Mouse (Mus musculus) megakaryocyte-erythroid progenitor cell, adult 5-6 weeks (primary cell): ENCODE results near the gene Mapk6. TPM values are rescaled to one million over a fixed set of nuclear protein-coding genes. Genes with fewer than 3 reads are reported as not detected.
A peak's percentile ranks its signal among the peaks of the same experiment; 100 is the strongest.
"Not testable (repeated sequence)": the region's sequence is repeated elsewhere in the genome, so short reads cannot be mapped to it uniquely, and the experiment has no call there.

Experiments used
- ATAC-seq: replicated peaks from 2 replicates; pipeline ENCODE4 v1.8.0; 2016; ENCODE audit warnings: mild to moderate bottlenecking, inconsistent platforms; ENCODE audit not compliant: severe bottlenecking, poor library complexity, low FRiP score, low TSS enrichment
- total RNA-seq, 2 experiments: library from RNA; stranded (forward) in 1 of 2; stranded (reverse) in 1 of 2; fragments of 200-1000, 215-1000 nt in 1 of 2; fragments of >200 nt in 1 of 2; fragmentation: Nextera tagmentation in 1 of 2; gene quantifications; 2 replicates each; pipeline ENCODE4 v1.2.3; 2014 to 2017

Mapk6 gene
- total RNA-seq, 2 experiments from 2014 or later = 28.6 to 38.0 TPM

GRCm38 (mm10) chr9:75395971-75396370 is 13.8 kb downstream of the Mapk6 start:
- ATAC-seq = no peak

- no peak for ATAC-seq
These were observed 16.6 kb downstream of the Mapk6 start for GRCm38 (mm10) chr9:75393251-75393650.

GRCm38 (mm10) chr9:75385218-75385974 is 24.4 kb downstream of the Mapk6 start:
- ATAC-seq = no peak

- ATAC-seq = no peak
These were observed 25.4 kb downstream of the Mapk6 start for GRCm38 (mm10) chr9:75384337-75384962.

GRCm38 (mm10) chr9:75383785-75384184 is 26.0 kb downstream of the Mapk6 start:
- ATAC-seq = no peak

- ATAC-seq = no peak
These were observed 27.0 kb downstream of the Mapk6 start for GRCm38 (mm10) chr9:75382825-75383224.

- no peak for ATAC-seq
These were observed 31.0 kb downstream of the Mapk6 start for GRCm38 (mm10) chr9:75378774-75379173.

GRCm38 (mm10) chr9:75376428-75376827 is 33.4 kb downstream of the Mapk6 start:
- no peak for ATAC-seq

GRCm38 (mm10) chr9:75375606-75376005 is 34.2 kb downstream of the Mapk6 start:
- ATAC-seq = no peak

GRCm38 (mm10) chr9:75368779-75369178 is 41.0 kb downstream of the Mapk6 start:
- no peak for ATAC-seq

GRCm38 (mm10) chr9:75366191-75366590 is 43.6 kb downstream of the Mapk6 start:
- ATAC-seq = no peak

GRCm38 (mm10) chr9:75365195-75365594 is 44.6 kb downstream of the Mapk6 start:
- ATAC-seq = no peak

- not testable (repeated sequence) for ATAC-seq
These were observed 46.1 kb downstream of the Mapk6 start for GRCm38 (mm10) chr9:75363702-75364101.

- no peak for ATAC-seq
These were observed 46.8 kb downstream of the Mapk6 start for GRCm38 (mm10) chr9:75363001-75363400.

- ATAC-seq = peak; percentile 45
These were observed 47.6 kb downstream of the Mapk6 start for GRCm38 (mm10) chr9:75362201-75362600.

- ATAC-seq = peak; percentile 81
These were observed 48.1 kb downstream of the Mapk6 start for GRCm38 (mm10) chr9:75361699-75362098.

GRCm38 (mm10) chr9:75357087-75357654 is 52.6 kb downstream of the Mapk6 start:
- no peak for ATAC-seq

- ATAC-seq = peak; percentile 88
These were observed 54.0 kb downstream of the Mapk6 start for GRCm38 (mm10) chr9:75355783-75356182.

GRCm38 (mm10) chr9:75353094-75353493 is 56.7 kb downstream of the Mapk6 start:
- no peak for ATAC-seq

GRCm38 (mm10) chr9:75348641-75349040 is 61.2 kb downstream of the Mapk6 start:
- no peak for ATAC-seq

GRCm38 (mm10) chr9:75348066-75348465 is 61.7 kb downstream of the Mapk6 start:
- no peak for ATAC-seq
